Mouse (Mus musculus) thymus, postnatal 36 days (tissue): ENCODE data around the gene Rer1.
"Not testable (repeated sequence)": the region's sequence is repeated elsewhere in the genome, so short reads cannot be mapped to it uniquely, and the experiment has no call there.

Source experiments
- DNase-seq, 2 experiments: peaks; one replicate each; pipeline ENCODE4 v3.0.0; 2022; ENCODE audit warnings: mixed read lengths in 2 of 2

Gene Rer1

DNA sequence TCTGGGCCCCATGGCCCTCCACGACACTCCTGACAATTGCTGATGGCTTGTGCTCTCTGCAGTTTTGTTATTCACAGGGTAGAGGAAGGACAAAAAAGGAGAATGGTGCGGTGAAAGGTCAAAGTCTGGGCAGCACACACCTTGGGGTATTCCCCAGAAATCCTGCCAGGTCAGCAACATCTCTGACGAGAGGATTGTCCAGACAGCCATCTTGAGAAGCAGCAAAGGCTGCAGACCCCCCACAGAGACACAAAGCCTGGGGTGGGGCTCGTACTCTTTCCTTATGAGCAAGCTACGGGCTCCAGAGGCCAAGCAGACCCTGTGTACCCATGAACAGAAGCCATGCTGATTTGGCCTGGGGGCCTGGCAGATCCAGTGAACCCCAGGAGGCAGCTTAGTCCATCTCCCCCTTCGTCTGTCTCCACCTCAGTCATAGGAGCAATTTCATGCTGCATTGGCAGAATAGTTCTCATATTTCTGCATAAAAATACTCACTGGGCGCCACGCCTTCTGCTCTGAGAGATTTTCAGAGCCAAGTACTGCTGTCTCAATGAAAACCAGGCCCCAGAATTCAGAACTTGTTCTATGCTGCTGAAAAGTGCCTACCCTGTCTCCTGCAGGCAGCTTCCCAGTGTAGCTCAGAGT, 27.7 kb upstream of the Rer1 start:
- DNase-seq, result no peak

DNA sequence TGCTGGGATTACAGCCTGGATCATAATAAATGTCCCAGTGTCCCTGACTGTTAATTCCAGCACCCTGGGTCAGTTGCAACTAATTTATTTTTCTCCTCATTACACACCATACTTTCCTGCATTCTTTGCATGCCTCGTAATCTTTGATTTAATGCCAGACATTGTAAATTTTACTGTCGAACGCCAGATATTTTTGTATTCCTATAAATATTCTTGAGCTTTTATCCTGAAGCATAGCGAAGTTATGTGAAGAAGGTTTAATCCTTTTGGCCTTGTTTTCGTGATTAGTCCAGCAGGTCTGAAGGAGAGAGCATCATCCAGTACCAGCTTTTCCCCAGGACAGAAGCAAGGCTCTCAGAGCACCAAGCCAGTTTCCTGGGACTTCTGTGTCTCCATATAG, 23.3 kb upstream of the Rer1 start:
- DNase-seq, result no peak

DNA sequence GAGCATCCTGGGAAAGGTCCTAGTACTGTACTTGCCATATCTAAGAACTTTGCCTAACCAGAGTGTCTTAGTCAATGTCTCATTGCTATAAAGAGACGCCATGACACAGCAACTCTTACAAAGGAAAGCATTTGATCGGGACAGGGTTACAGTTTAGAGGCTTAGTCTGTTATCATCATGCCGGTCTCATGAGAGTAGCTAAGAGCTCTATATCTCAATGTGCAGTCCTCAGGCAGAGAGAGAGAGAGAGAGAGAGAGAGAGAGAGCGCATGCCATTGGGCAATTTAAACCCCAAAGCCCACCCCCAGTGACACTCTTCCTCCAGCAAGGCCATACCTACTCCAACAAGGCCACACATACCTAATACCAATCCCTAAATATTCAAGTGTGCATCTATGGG, 21.7 kb upstream of the Rer1 start:
- no peak for DNase-seq

DNA sequence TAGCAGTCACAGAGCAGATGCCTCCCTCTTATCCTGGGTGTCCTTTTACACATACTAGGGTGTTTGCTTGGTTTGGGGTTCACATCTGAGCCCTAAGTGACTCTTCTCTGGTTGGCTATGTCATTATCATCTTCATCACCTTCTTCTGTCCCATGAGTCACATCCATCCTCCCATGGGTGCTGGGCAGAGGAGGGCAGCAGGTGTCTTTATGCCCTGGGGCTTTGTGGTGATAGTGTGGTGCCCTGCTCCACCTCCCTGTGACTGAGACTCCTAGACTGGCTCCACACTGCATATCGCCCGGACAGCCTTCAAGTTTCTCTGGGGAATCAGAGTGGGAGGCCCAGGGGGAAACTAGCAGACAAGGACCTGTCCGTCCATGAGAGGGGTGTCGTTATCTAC, 12.4 kb upstream of the Rer1 start:
- no peak for DNase-seq

DNA sequence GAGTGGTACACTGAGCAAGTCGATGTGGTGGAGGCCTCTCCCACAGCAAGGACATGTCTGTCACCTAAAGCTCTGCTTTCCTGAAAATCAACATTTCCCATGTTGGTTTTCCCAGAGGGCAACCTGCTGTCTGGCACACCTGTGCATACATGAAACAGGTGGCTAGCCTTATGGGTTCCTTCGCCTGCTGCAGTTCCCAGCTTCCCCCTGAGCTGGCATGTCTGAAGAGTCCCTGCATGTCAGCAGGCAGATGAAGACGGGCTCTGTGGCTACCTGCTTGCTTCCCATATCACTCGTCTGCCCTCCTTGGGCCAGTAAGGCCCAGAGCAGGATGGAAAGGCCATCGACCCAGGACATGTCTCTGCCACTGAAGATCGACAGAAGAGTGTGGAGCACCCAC, 11.3 kb upstream of the Rer1 start:
- no peak for DNase-seq

DNA sequence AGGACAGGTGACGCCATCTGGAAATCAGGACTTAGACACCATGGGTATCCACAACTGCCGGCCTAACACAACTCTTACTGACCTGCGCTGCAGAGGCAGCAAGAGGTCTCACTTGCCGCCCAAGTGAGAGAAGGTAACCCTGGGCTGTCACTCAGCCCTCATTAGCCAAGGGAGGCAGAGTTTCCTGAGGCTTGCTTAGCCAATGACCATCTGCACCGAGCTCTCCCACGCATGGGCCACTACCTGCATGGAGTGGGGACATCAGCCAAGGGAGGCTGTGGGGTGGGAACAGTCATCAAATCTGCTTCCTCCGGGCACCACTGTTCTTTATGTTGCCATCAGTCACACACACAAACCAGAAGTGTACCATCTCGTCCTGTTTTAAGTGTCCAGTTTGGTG, 9.8 kb upstream of the Rer1 start:
- DNase-seq, result no peak

DNA sequence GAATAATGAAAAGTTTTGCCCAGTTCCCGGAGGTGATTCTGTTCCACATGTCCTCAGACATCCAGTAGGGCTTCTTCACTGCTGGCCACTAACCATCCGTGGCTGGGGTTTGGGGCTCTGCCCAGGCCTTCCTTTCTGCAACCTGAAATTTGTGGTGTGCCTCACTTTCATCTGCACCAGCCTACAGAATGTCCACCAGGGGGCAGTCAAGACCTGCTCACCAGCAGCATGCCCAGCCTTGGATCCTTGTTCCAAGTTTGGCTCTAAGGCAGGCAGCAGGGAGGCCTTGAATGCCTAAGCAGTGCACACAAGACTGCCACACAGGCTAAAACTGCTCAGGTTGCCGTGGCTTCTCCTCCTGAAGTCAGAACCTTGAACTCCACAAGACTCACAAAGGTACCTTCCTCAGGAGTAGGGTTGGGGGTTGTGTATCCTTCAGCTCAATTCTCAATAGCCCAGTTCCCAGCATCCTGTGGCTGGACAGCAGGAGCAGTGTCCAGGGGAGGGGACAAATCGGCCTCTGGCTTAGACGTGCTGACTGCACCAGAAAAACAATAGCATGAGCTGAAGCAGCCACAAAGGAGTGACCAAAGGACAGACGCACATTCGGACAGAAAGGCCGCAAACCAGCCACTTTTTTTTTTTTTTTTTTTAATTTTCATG, 9.2 kb upstream of the Rer1 start:
- peak; percentile 71 to 73 for DNase-seq

DNA sequence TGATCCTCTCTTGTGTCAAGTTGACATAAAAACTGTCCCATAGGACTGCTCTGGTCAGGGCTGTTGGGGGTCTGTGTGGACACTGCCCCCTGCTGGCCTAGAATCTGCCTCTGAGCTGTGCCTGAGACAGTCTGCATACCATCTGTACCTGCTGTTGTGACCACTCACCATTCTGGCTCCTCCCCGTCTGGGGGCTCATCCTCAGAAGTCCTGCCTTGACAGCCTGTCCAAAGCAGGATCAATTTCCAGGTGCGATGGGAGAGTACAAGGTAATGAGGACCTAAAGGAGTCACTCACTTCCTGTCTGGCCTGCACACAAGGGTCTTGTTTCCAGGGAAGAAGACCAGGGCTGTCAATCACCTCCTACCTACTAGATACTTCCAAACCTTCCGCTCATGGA, 8.4 kb upstream of the Rer1 start:
- peak; percentile 69 to 71 for DNase-seq

DNA sequence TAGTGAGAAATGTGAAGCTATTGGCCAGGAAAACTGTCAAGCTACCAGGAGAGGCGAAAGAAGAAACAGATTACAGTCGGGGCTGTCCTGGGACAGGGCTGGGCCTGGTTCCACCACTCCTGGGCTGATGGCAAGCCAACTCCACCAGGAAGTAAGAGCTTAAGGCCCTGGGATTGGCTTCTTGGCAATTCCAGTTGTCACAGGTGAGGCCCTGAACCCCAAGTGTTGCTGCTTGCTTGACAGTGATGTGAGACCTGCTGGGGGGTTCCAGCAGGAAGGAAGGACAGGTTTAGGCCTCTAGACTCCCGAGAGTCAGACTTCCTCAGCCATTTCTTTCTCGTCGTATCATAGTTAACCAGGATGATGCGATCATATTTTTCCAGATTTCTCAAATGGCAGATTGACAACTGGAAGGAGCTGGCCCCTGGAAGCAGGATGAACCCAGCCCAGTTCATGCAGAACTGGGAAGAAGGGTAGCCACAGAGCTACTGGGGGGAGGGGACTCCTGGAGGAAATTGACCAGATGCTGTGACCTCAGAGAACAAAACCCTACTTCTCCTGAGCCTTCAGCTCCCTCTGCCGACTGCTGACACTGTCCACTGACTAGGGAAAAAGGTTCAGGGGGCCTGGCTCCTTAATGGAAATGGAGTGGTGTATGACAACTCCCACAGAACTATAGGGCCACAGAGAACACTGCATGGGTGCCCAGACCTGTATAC, 7.4 kb upstream of the Rer1 start:
- no peak for DNase-seq

DNA sequence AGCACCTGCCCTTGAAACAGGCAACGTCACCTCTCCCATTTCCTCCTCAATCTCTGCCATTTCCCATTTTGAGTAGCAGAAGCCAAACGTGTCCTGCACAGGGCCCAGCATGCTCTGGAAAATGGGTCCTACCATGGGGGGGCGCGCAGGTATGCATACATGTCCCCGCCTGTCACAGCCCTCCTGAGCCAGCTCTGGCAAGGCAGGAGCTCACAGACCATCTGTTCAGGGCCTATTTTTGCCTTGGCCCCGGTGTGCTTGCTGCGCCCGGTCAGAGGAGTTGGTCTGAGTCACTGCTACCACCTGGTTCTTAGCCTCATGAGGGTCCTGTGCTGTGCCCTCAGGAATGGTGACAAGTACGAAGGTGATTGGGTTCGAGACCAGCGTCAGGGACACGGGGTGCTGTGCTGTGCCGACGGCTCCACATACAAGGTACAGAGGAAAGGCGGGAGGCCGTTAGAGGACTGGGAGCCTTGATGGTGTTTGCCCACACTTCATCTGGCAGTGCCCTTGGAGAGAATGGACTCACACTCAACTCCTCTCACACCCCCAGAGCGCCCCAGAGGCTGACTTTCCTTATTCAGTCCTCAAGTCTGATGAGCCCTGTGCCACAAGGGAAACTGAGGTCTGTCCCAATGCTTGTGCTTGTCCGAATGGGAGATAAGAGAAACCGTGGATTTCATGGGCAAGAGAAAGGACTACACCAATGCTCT, 6.7 kb upstream of the Rer1 start:
- DNase-seq, result no peak

DNA sequence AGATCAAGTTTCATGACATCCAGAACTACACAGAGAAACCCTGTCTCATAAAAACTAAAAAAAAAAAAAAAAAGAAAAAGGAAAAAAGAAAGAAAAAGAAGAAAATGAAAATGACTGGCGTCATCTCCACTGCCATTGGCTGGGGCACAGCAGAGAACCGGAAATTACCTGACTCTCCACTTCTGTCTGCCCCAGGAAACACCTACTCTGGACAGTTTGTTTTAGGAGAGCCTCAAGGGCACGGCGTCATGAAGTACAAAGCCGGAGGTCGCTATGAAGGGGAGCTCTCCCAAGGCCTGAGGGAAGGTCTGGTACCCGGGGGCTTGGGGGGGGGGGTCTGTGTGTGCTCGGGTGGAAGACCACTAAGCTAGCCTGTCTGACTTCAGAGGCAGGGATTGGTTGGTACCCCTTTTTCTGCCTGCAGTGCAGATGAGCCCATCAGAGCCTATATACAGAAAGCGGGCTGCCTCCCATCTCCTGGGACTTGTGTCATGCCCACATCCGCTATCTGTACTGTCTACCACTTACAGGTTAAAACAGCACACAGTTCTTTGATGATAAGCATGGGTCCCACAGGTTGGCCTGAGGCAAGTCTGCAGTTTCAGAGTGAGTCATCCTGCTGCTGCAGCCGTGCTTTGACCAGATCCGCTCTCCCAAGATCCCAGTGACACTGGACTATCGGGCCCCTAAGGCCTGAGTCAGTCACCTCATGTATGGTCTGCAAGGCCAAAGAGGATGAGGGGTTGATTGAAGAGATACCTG, 4.7 kb upstream of the Rer1 start:
- DNase-seq, result no peak

DNA sequence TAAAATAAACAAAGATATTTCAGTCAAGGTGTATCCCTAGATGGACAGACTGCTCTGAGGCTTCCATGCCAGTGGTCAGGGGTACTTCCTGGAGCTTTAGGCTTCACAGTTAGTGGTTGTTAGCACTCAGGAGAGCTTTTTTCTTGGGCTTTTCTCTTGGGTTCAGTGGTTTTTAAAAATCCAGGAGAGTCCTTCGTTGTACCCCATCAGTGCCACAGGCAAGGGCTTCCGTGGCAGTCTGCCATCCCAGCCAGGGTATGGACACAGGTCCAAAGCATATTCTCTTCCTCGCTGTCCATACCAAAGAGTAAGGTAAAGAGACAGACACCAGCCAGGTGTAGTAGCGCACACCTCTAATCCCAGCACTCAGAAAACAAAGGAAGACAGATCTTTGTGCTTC, 4.0 kb upstream of the Rer1 start:
- DNase-seq, result no peak

DNA sequence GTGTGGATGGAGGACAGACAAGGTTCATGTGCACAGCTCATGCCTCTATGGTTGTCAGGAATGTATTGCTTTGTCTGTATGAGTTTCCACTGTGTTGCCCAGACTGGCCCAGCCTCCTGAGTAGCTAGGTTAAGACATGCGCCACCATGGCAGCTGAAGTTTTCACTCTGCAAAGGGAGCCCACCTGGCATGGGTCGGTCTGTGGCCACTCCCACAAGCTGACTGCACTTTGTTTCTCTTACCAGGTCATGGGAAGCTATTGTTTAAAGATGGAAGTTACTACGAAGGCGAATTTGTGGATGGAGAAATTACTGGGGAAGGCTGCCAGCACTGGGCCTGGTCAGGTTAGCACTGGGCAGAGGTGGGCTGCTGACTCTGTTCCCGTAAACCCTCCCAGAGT, 3.1 kb upstream of the Rer1 start:
- DNase-seq, result no peak

DNA sequence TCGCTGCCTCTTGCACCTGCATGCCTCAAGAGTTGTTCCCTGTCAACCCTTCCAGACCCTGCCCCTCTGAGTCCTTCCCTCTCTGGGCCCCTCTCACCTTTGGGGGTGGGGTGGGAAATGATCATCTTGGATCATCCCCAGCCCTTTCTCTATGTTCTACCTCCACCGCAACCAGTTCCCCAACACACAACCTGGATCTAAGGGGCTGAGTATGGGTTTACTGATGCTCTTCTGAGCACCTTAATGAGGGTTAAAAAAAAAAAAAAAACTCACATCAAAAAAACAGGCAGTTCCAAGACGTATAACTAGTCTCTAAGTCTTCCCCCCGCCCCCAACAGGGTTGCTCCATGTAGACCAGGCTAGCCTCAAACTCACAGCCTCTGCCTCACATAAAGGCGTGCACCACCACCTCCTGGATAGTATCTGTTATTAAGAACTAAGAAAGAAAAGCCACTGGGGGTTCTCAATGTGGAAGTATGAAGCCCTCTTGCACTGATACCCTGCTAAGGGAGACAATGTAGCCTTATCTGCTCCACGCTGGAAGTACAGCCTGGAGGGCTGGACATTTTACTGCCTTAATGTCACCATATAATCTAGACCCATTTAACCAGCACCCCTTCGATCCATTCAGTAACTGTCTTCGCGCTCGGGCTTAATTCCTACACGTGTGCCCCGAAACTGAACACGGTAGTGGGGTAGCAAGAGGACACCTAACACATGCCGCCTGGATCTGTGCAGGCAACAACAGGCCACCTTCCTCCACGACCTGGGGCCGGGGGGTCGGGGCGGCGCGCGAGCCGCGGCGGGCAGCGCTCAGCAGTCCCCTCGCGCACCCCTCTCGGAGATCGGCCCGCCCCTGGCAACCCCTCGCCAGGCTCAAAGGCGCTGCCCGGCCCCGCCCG, 725 bp downstream of the Rer1 start:
- DNase-seq, result no peak

DNA sequence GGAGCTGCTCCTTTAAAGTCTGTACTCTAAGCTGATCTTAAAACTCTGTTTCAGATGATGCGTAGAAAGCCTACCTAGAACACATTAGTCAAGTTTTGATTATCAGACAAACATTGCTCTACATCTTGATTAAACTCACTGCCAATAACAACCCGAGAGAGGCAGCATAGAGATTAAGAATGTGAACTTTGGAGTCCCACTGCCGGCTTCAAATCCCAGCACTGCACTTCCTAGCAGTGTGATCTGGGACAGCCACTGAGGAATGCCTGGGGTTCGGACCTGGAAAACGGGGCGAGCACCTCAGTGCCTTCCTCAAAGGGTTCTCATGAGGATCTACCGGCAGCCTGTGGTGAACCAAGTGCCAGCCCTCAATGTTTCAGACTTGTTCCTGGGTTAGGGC, 1.8 kb downstream of the Rer1 start:
- no peak for DNase-seq

DNA sequence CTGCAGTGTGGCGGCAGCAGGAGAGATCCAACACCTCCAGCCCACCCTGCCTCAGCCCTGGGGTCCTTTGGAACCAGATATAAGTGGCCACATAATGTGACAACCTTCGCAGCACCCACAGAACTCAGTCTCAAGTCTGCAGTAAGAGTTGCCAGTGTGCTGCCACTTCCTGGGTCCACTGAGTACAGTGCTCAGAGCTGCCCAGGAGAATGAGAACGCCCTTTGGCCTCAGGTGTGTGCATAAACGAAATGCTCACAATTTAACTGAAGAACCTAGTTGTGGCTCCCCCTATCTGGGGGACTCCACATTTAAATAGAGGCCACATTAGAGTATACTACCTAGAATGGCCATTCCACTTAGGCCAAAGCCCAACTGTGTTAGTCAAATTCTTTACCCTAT, 2.6 kb downstream of the Rer1 start:
- DNase-seq, result no peak

DNA sequence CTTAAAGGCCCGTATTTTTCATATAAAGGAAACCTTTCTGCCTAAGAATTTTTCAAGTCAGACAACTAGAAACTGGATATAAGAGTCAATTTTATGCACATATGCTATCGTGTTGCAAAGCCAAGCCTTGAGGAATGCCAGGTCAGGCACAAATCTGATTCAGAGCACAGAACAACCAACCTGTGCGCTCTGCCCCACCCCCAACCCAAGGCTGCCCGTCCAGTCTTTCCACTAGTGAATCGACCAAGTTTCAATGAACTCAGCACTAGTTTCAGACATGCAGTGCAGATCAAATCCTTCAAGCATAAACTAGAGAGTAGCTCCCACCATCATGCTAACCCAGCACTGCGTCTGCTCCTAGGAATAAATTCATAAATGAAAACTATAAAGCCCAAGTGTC, 6.5 kb downstream of the Rer1 start:
- DNase-seq, result no peak

DNA sequence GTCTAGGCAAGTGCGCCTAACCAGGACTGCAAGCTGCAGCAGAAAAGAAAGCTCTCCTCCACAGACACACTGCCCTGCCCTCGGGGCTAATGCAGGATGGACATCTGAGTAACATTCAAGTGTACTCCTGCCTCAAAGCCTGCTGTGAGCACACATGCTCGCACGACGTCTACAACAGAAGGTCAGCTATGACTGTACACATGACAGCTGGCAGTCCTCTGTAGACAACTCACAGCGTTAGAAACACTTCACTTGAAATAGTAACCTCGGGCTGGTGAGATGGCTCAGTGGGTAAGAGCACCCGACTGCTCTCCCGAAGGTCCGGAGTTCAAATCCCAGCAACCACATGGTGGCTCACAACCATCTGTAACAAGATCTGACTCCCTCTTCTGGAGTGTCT, 7.4 kb downstream of the Rer1 start:
- DNase-seq, result not testable (repeated sequence)

DNA sequence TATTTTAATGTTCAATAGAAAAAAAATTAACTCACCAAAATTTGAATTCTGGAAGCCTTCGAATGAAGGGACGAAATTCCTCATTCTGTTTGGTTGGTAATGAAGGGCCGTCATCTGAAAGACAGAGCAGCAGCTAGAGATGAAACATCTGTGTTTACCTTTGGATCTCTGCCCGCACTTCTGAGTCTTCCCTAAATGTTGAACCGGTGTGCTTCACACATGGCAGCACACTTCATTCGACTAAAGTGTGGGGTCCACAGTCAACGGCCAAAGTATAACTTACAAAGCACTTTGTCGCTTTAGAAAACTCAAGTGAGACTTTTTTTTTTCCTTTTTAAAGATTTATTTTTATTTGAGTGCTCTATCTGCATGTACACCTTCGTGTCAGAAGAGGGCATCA, 9.5 kb downstream of the Rer1 start:
- no peak for DNase-seq

DNA sequence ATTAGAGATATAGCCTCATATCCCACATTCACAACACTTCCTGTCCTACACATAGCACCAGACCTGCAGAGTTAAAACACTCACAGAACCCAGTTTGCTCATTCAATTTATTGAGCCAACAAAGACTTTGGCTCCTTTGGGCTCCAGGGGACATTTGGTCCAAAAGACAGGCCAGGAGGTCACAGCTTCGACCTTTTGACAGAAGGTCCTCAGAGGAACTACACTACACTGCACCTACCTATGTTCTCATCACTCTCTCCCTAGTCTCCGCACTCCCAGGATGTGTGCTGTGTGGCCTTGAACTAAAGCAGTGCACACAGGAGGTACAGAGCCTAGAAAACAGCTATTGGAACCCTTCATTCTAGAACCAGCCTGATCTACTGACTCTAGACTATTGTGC, 10.4 kb downstream of the Rer1 start:
- no peak for DNase-seq

DNA sequence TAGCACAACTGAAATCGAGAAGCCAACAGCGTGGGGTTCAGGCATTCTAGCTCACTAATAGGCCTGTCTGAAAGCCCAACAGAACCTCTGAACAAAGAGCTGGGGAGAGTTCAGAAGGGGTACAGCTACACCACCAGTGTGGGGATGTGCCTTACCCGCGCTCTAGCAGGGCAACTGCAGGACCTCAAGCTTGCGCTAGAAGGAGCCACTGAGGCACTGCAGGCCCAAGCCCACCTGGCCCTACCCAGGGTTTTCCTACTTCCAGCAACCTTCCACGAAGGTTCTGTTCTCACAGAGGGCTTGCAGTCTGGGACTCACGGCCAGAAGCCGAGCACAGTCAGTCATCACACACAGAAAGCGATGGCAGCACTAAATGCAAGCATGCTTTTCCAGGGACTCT, 11.0 kb downstream of the Rer1 start:
- DNase-seq, result no peak

DNA sequence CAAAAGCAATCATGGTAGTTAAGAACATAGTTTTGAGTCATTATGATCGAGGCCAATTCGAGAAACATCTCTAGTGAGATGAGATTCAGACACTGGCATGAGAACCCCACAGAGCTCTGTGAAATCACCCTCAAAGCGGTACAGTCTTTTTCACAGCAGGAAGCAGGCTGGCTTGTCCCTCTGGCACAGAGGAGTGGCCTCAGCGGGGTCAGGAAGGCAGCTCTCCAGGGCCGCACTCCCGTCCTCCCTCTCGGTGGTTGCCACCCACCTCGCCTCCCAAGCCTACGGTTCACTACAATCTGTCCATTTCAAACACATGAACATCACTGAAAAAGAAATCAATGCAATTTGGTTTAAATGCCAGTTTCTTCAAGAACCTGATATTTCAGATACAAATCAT, 11.8 kb downstream of the Rer1 start:
- DNase-seq, result no peak
